Mouse (Mus musculus) layer of hippocampus, postnatal 14 days (tissue): ENCODE data around the gene Mknk2. TPM values are rescaled to one million over a fixed set of nuclear protein-coding genes. Genes with fewer than 3 reads are reported as not detected.

Experiments used
- DNase-seq, 2 experiments: peaks; one replicate each; pipeline ENCODE4 v3.0.0; 2021 to 2022; ENCODE audit warnings: low spot score in 2 of 2, mixed read lengths in 1 of 2
- total RNA-seq, 2 experiments: library from RNA; stranded (reverse); gene quantifications; 2 replicates each; pipeline ENCODE4 v1.2.3; 2021

Gene Mknk2
- total RNA-seq, 2 experiments from 2014 or later, result 50.5 to 51.5 TPM

DNA sequence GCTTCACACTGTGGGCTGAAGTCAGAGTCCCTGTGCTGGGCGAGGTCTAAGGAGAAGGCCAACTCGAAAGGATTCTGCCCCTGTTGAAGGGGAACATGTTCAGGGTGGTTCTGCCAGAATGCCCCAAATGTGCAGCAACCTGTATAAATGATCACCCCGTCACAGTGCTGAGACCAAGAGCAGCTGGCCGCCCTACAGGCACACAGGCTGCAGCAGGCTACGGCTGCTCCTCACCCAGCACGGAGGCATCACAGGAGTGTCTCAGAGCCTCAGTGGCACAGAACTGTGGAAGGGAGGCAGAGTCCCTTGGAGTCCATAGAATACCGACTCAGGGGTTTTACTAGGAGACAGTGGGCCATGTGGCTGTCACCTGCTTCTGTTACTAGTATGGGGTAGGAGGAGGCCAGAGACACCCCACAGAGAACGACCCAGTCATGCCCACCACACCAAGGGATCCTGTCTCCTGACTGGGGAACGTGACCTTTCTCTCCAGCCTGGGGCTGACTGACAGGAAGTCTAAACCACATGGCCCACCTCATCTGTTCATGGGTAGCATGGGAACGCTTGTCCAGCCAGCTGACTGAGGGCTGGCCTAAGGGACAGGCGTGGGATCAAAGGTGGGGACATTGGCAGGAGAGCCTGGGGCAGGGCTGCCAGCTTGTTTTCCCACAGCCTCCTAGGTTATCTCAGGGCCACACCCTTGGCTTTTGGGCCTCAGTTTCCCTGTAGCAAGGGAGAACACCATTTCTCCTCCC lies 5.8 kb downstream of the Mknk2 start:
- DNase-seq, result no peak

DNA sequence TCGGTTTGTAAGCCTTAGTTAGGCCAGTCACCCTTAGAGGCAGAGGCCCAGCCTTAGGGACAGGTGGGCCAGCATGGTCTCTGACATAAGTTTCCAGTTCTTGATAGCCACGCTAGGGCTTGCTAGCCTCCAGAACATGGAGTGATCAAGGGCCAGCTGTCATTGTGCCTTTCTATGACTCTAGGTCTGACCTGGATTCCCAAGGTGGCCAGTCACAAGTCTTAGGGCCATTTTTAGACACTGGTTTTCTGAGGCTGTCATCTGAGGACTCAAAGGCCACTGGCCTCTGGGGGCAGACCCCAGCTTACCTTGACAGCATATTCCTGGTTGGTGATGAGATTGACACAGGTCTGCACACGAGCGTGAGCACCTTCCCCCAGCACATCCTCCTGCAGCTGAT lies 6.7 kb downstream of the Mknk2 start:
- no peak for DNase-seq

DNA sequence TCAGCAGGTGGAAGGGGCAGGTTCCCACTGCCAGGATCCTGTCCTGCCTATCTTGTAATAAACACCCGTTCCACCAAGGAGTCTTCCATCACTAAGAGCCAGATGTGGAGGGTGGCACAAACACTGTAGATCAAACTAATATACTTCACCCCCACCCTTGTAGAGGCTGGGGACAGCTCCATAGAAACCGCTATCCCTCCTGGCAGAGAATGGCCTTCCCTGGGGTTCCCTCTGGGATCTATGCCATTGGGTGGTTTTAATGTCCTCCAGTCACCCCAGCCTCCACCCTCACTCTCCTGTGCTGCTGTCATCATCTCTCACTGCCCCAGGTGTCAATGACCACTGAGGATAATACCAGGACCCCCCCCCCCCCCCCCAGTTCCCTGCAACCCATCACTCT lies 7.4 kb downstream of the Mknk2 start:
- no peak for DNase-seq

DNA sequence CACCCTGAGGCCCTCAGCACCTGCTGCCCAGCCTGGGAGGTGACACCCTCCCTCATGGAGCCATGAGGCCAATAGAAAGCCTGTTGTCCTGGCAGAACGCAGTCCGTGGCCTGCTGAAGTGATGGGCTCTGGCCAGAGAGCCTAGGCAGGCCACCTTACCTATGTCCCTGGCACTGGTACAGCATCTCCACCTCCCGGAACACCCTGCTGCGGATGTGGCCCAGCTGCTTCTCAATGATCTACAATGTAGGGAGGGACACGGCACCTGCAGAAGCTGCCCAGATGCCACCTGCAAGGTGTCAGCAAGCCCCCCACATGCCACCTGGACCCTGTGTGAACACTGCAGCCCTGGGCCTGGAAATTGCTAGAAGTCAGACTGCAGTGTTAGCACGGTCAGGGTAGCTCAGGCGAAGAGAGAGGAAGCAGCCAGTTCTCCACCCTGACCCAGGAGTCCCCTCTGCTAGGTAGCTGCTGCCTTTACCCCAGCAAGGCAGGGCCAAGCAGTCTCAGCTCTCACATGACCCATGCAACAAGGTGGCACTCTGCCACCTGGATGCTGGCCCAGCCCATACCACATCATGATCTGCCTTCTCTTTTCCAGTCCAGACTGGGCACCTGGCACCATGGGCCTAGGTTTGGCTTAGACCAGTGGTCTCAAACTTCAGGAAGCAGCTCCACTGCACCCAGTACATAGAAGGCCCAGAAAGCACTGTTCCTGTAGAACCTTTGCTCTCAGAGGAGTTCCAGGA lies 8.0 kb downstream of the Mknk2 start:
- no peak for DNase-seq

DNA sequence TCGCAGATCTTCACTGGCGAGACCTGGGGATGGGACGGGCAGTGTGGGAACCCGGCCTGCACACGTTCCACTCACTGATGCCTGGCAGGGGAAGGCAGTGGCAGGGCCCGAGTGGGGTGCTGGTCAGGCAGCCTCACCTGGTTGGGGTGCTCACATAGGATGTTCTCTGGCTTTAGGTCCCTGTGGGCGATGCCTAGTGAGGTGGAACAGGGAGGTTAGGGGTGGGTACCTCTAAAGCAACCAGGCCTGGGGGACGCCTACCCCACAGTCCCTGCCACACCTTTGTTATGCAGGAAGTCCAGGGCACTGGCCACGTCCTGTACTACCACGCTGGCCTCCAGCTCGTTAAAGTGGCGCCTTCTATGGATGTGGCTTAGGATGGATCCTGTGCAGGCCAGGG lies 8.9 kb downstream of the Mknk2 start:
- no peak for DNase-seq

DNA sequence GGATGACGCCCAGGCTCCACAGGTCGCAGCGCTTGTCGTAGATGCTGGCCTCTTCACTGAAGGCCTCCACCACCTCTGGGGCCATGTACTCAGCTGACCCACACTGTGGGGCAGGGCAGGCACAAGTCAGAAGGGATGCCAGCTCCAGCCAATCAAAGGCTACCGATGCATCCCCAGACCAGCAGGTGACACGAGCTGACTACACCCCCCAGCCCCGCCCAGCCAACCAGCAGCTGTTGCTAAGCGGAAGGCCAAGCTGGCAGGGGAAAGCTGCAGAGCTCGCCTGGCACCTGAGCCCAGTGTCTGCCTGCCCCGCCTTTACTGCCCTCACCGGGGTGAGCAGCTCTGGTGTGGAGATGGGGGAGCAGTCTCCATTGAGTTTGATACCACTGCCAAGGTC lies 9.3 kb downstream of the Mknk2 start:
- no peak for DNase-seq

DNA sequence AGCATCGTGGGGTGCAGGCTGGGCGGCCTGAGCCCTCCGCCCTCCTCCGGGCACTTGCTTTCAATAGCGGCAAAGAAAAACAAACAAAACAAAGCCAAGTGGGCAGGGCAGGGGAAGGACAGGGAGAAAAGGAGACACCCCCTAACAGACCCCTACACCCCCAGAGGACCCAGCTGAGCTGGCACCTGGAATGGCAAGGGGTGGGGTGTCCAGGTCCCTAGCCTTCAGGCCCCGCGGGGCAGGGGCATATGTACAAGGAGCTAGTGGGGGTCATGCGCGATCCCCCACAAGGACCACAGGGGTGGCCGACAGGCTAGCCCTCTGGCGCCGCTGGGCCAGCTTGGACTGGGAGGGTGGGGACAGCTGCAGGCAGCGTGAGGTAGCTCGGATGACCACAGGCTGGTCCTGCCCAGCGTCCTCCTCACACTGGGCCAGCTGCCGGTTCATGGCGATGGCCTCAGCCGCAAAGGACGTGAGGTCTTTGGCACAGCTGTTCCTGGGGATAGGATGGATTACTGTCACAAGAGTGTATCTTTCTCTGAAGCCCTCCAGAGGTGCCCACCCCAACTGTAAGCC lies 11.0 kb downstream of the Mknk2 start:
- no peak for DNase-seq

DNA sequence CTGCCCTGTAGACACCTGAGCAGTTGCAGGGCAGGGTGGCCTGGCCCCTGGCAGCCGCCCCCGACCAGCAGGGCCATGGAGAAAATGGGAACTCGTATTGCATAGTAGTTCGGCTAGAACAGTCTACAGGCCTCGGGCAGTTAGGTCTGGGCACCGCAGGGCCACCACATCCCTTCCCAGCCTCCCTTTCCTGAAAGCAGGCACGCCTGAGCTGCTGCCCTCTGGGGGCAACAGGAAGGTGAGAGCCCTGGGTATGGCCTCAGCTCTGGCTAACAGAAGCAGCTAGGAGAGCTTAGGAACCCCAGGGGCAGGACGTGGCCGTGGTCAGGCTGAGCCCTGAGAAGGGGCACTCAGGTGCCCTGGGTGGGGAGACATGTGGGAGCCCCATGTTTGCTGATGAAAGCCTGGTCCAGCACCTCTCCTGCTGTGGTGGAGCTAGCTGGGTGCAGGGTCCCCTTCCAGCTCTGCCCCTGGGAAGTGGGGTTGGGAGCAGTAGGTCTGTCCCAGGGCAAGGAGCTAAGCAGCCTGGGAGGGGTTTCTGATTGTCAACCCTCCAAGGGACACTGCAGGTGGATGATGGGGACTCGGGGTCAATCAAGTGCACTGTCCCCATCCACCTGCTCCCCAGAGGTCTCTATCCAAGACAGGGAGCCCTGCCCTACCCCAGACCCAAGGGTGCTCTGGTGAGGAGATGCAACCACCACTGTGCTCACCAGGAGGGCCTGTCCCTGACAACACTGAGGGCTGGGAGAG lies 11.8 kb downstream of the Mknk2 start:
- no peak for DNase-seq

DNA sequence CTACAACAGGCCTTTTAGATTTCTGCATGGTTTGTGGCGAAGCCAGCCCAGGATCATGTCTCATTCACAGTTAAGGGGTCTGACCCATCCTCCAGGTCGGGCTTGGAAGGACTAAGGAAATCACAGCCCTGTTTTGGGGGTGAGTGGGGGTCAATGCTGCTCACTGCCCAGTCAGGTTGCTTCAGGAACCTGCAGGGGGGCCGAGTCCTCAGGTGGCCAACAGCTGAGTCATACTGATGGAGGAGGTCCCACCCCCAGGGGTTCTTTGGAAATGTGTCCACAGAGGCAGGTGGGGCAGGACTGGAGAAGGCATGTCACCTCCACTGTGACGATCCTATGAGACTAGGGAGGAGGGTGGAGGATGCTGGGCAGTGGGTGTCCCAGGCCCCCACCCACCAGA lies 12.5 kb downstream of the Mknk2 start:
- DNase-seq, result no peak

DNA sequence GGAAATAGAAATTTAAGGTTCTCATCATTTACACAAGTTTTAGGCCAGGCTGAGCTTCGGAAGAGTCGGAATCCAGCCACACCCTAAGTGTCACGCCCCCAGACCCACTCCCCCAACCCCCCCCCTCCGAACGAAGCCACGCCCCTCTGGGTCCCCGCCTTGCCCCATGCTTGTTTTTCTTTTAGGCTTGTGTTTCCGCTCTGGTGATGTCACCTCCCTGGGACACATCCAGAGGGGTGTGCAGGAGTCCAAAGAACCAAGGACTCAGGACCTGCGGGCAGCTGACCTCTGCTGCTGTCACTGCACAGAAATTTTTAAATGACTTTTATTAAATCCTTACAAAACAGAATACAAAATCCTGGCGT lies 12.9 kb downstream of the Mknk2 start:
- DNase-seq, result no peak

DNA sequence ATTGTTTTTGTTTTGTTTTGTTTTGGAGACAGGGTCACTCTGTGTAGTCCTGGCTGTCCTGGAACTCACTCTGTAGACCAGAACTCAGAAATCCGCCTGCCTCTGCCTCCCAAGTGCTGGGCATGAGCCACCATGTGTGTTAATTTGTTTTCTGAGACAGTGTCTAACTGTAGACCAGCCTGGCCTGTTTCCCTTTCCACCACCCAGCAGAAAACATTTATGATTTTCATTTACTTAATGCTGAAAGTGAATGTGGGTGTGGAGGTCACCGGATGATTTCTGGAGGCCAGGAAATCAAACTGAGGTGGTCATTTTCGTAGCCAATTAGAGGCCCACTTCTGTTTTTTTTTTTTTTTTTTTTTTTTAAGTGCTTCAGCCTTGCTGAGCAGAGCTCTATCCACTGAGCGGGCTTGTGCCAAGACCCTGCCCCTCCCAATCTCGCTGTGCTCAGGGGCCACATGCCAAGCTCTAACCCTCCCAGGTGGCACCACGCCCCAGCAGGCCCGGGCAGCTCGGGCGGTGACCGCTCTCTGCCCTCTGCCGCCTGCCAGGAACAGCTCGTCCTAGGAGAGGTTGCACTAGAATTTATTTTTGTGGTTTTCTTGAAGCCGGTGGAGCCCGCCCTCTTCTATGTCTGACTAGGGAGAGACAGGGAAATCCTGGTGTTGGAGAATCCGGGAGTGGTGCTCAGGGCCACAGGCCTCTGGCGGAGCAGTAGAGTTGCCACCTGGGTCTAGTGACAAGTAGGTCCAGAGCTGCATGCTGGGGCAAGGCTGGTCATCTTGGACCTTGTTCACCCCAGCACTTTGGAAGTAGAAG lies 13.5 kb downstream of the Mknk2 start:
- DNase-seq, result no peak

DNA sequence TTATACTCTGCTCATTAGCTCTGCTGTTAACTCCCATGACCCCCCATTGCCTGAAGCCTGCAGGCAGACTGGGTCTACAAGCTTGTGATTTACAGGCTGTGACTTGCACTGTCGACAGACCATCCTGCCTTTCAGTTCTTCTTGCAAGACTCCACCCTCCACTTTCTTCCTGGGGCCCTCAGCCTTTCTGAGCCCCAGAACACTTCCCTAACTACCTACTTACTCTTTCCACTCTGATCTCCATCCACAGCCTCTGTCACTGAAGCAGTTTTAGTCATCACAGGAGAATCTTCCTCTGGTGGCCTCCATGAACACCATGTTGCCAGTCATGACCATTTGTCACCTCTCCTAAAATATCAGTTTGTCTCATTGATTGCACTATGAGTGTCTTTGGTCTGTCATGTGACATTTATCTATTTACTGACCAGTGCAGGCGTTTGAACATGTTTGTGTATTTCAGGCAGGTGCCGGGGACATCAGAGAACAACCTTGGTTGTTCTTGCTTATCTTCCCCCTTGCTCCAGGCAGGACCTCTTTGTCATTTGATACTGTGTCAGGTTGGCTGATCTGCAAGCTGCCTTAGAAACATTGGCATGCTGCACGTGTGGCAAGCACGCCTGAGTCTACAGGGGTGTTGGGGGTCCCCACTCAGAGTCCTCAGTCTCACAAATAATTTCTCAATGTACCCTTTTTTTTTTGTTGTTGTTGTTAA lies 14.3 kb downstream of the Mknk2 start:
- DNase-seq, result no peak

DNA sequence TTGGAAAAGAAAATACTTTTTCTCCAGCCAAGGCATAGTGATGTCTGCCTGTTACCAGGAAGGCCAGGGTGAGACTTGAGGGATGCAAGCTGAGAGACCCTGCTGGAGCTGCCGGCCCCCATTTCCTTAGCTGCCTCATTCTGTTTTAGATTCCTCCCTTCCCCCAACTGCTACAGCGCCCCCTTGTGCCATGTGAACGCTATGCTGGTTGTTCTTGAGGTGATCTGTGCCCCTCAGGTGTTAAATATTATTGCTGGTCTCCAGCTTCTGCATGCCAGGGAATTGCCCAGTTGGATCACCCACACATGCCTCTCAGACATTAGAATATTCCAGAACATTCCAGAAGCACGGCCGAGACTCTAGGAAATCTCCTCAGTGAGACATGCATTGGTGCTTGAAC lies 16.8 kb downstream of the Mknk2 start:
- DNase-seq, result no peak

DNA sequence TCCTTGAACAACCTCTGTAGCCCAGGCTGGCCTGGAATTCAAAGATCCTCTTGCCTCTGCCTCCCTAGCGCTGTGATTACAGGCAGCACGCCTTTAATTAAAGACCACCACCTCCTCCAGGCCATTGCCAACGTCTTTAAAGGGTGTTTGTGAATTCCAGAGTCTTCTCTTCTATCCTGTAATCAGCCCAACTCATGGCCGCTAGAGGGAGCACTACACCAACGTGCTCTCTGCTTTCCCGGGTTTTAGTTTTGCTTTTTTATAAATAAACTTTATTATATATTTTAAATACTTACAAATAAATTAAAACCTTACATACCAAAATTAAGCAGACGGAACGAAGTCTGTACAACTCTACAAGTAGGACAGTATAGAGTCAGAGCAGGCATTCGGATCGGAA lies 18.7 kb downstream of the Mknk2 start:
- peak; percentile 77 for DNase-seq

DNA sequence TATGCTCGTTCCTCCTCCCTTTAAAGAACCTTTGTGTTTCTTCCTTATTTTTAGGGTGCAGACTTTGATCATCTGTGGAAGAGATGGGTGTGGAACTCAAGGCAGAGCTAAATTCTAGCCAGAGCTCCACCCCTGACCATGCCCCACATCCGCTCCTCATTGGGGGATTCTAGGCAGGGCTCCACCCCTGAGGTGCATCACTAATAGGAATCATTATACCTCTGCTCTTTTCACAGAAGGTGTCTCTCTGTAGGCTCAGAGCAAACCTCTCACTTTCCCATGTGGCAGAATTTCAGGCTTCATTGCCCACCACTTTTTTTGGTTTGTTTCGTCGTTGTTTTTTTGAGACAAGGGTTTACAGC lies 19.1 kb downstream of the Mknk2 start:
- DNase-seq, result no peak

DNA sequence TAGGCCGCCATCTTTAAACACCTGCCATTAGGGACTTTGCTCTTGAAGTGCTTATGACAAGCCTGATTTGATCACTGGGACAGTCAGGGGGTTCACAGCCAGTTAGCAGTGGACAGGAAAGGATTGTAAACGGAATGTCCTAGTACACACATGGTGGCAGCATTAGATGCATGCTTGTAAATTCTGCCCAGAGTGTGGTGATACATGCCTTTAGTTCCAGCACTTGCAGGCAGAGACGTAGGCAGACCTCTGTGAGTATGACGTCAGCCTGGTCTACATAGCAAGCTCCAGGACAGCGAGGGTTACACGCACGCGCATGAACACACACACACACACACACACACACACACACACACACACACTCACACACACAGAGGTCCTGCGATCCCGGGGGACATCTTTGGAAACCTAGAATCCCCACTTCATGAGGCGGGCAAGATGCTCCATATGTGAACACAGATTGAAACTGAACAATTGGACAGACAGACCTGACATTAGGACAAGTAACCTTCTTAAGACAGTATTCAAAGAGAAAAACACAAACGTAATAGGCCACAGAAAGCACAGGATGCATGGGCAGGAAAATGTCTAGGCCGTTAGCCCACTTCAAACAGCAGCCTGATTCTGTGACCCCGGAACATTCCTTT lies 19.6 kb downstream of the Mknk2 start:
- DNase-seq, result no peak

DNA sequence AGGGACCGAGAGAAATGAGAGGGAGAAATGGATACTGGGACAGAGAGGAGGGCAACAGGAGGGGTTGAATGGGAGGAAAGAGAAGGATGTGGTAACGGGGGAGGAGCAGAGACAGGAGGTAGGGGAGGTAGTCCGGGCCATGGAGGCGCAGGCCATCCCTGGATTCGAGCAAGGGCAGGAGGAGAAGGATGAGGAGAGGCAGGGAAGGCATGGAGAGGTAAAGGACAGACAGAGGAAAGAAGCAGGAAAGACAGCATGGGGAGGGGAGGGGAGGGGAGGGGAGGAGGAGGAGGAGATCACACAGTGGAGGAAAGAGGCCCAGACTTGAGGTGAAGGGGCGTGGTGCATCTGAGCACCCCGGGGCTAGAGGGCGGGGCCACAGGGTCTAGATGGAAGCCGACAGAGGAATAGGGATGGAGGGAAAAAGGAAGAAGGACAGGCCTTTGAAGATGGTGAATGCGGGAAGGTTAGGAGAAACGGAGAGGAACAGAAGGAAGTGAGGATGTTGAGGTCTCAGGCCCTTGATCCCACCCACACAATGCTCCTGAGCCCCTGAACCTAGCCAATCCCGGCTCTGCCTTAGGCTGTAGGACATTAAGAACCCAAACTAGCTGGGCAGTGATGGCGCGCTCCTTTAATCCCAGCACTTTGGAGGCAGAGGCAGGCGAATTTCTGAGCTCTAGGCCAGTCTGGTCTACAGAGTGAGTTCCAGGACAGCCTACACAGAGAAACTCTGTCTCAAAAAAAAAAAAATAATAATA lies 20.9 kb downstream of the Mknk2 start, which contains the start of gene Btbd2:
Gene Btbd2 (minus strand): TSS at position 209 of the 761 bp plus-strand sequence.
- DNase-seq, result no peak

DNA sequence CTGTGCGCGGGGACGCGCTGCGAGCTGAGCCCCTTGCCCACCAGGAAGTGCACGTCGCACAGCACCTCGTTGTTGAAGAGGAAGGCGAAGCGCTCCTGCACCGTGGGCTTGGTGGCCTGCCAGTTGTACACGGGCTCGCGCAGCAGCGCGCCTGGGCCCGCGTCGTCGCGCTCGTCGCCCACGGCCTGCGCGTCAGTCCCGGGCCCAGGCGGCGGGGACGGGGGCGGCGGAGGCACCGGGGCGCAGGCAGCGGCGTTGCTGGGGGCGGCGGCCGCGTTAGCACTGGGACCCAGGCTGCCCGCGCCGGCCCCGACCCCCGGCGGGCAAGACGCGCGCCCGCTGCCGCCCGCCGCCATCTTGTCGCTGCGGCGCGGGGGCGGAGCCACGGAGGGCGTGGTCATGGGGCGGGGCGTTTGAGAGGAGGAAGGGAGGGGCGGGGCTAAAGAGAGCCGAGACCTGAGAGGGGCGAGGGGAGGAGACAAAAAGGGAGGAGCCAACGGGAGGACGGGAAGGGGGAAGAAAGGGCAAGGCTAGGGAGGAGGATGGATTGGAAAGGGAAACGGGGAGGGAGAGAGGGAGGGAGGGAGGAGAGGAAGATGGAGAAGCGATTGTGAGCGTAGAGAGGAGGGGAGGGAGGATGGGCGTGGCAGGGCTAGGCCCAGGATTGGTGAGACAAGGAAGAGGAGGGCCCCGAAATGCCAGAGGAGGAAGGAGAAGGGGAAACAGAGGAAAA lies 21.6 kb downstream of the Mknk2 start:
- DNase-seq, result peak; percentile 88 to 97
